Mouse (Mus musculus) NIH3T3 (cell line): ENCODE data around the gene Sdad1.
A peak's percentile ranks its signal among the peaks of the same experiment; 100 is the strongest.

Experiments
- DNase-seq: peaks from one replicate; pipeline ENCODE4 v3.0.0-alpha.2; 2012; ENCODE audit warnings: low read depth

Sdad1 gene

GRCm38 (mm10) chr5:92239333-92240232 is 70.7 kb downstream of the Sdad1 start:
- DNase-seq, result peak; percentile 85

DNA sequence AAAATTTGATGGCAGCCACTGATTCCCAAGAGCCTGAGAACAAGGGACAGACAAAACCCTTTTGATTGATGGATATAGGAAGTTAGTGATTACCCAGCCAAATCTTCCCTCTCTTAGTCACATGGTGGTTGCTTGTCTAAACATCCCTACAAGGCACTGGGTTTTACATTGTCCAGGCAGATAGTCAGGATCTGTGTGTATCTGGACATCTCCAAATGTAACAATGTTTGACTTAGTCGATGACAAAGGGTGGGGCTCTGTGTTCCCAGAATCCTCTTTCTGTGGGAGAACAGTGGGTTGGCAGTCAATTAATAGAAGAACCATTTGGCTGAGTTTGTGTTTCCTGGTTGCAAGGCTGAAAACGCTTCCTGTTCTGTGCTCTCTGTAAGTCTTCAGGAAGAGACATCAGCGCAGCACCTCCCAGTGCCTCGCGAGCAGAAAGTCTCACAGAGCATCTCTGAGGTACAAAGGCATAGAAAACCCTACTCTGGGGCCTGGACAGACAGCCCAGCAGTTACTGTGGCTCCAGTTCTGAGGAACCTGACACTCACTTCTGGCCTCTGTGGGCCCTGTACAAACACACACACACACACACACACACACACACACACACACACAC is 75.2 kb downstream of the Sdad1 start:
- no peak for DNase-seq
